Mouse (Mus musculus): ENCODE results near the gene Yif1a. TPM values are rescaled to one million over a fixed set of nuclear protein-coding genes. Genes with fewer than 3 reads are reported as not detected.

Yif1a gene
- polyA plus RNA-seq (2012; rRNA removed) = 29.3 and 37.2 TPM in 2 replicates

DNA sequence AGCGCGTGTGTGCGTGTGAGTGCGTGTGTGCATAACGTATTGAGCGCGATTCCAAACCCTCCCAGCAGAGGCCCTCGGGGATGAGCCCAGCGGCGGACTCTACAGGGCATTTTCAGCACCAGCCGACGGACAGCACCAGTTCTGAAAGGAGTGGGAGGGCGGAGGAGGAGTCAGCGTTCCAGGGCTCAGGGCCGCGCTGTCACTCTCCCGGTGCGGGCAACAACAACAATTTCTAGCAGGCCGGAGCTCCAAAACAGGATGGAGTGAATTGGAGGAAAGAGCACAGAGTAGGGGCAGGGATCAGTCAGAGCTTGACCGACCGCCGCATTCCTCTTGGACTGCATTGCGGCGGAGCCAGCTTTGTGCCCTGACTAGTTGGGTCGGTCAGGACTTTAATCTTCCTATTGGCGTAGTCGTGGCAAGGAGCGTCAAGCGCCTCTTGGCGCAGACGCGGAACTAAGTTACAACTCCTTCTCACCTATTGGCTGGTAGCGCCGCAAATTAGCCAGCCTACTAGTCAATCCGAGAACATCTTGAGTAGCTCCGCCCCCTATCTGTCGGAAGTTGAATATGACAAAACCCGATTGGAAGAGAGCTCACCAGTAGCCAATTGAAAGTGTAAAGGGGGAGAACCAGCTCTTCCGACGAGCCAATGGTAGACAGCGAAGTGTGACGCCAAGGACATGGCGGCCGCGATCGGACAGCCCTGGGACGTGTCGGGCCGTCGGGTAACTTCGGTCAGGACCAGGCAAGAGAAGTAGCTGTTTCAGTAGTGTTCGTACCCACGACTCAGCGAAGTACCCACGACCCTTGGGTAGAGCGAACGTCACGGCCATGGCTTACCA is at the start of gene Yif1a:
Yif1a (plus strand) TSS at position 655 of the 845 bp plus-strand sequence.

DNA sequence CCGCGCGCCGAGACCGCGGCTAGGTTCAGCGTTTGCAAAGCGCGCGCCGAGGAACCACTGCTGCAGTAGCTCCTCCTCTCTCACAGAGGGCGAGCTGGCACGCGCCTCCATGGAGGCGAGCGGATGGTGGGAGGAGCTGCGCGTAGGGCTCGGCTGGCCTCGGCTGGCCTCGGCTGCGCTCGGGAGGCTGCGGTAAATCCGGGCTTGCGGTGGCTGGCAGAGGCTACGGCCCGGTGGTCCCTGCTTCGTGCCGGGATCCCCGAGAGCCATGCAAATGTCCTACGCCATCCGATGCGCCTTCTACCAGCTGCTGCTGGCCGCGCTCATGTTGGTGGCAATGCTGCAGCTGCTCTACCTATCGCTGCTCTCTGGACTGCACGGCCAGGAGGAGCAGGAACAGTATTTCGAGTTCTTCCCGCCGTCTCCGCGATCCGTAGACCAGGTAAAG is 49.6 kb upstream of the Yif1a start, which contains the start of the genes B4gat1 and AC124502.3:
B4gat1 (plus strand) TSS at position 118 of the 448 bp plus-strand sequence.
AC124502.3 (plus strand) TSS at position 183 of the 448 bp plus-strand sequence.

DNA sequence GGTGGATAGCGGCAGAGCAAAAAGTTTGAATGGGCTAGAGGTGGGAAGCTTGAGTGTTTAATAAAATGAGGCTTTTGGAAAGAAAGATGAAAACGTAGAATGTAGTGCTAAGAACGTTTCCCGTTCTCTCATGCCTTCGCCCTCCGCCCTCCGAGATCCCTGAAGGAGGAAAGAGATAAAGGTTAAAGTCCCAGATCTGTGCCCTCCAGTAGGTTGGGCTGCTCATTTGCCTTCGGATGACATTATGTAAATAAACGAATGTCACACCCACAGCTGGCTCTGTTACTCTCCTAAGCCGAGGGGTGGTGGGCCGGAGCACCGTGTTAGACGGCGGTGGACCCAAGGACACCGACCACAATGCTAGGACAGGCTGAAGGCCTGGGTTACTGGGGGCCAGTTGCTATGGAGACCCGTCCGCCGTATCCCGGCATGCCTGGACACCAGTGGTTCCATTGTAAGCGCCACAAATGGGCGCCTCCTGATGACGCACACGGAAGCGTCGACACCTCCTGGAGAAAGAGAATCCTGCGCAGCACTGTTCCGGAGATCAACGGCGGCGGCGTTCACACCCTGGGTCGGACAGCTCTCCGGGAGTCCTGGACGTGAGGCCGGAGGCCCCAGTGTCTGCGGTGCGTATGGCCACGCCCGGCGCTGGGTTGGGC is 47.3 kb upstream of the Yif1a start, which contains the start of gene Brms1:
Brms1 (plus strand) TSS at position 493 of the 662 bp plus-strand sequence.

DNA sequence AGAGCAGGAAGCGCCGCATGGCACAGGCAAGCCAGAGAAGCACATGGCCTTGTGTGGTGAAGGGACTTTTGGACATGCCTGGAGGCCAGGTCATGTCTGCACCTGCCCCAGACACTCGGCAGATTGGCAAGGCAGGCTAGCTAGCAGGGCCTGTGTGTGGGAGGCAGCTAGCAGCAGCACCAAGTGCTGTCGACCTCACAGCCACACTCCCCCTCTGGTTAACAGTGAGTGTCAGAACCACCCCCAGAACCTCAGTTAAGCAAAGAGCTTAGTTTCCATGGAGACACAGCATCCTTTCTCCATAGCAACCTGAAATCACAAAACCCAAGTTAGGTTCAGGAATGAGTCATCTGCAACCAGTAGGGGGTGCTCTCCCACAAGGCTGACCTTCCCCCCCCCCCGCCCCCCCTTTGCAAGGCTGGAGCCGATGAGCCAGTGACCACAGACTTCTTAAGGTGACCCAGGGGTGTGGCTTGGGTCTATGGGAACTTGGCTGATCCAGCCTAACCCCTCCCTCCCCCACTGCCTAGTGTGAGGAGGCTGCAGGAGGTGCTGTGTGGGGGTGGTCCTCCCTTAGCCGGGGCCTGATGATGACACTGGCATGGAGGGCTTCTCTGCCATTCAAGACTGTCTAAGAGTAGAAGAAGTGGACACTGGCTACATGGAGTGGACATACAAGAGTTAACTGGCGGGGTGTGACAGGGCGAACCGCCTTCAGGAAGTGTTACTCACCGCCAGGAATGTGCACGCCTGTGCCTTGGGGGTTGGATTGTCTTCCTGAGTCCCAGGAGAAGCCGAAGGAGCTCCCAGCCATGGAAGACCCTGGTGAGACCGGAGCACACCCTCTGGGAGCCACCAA is 38.1 kb upstream of the Yif1a start, which contains the start of gene Rin1:
Rin1 (plus strand) TSS at position 435 of the 859 bp plus-strand sequence.

DNA sequence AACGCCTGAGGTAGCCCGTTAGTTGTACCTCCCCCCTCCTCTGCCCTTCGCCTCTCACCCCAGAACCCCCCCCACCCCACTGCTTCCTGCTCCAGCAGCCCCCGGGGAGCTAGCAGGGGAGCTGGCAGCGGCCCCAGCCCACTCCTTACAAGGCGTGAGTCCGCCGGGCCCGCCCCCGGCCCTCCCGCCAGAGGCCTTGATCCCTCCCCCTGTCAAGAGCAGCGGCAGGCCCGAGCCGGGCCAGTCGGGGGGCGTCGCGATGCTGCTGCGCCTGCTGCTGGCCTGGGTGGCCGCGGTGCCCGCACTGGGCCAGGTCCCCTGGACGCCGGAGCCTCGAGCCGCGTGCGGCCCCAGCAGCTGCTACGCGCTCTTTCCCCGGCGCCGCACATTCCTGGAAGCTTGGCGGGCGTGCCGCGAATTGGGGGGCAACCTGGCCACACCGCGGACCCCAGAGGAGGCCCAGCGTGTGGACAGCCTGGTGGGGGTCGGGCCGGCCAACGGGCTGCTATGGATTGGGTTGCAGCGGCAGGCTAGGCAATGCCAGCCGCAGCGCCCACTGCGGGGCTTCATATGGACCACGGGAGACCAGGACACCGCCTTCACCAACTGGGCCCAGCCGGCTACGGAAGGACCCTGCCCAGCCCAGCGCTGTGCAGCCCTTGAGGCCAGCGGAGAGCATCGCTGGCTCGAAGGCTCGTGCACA is 20.3 kb upstream of the Yif1a start, which contains the start of gene Cd248:
Cd248 (plus strand) TSS at position 212 of the 703 bp plus-strand sequence.

DNA sequence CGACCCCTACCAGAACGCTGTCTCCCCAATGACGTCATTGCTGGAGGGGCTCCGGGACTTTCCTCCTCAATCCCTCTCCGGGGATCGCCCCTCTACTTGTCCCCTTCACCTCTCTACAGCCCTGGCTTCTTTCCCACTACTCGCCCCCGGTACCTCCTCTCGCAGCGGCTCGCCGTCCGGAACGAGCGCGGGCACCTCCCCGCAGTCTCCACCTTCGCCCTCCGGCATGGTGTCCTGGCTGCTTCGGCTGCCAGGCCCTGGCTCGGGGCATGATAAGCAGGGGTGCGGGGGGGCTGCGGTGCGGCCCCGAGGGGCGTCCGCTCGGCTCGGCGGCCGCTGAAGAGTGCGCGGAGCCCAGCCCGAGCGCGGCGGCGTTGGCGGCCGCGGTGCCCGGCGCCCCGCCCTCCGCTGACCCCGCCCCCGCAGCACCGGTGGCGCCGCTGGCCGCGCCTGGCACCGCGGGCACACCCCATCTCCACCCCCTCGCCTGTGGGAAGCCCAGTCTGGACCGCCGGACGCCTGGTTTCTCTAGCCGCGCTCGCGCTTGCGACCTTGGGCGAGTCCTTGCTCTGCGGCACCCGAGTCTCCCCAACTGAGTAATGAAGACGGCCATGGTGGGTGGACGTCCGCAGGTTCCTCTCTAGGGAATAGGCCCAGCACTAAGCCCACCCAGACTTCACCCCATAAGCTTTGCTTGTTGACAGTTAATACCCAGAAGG is 3.0 kb upstream of the Yif1a start, which contains the start of gene Tmem151a:
Tmem151a (minus strand) TSS at position 387 of the 719 bp plus-strand sequence.

DNA sequence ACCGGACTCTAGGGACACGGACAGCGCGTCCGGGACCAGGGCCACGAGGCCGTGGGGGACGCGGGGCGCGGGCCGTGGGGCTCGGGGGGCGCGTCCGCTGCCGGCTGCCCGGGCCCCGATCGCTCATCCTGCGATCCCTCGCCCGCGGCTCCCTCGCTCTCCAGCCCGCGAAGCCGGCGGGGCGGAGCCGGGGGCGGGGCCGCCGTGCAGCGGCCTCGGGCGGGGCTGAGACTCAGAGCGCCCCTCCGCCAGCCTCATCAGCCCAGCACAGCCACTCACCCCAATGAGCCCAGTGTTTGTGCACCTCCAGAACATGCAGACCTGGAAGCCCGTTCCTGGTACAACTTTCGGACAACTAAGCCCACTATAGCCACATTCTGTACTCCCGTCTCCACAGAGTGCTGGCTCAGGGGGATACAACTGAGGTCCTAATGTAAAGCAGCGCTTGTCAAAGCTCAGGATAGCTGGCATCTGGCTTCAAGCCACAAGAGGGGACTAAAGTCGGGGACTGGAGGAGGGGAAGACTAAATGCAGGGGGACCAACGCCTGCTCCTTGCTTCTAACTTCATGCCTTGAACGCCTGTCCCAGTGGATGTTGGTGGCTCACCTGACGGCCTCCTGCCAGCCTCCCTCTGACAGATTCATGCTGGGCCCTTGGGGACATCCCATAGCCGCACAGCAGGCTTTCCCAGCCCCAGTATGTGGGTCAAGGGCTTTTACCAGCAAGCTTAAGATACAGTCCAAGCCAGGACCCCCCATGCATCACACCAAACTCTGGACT is 10.2 kb downstream of the Yif1a start, which contains the start of gene Cnih2:
Cnih2 (minus strand) TSS at position 159 of the 781 bp plus-strand sequence.

DNA sequence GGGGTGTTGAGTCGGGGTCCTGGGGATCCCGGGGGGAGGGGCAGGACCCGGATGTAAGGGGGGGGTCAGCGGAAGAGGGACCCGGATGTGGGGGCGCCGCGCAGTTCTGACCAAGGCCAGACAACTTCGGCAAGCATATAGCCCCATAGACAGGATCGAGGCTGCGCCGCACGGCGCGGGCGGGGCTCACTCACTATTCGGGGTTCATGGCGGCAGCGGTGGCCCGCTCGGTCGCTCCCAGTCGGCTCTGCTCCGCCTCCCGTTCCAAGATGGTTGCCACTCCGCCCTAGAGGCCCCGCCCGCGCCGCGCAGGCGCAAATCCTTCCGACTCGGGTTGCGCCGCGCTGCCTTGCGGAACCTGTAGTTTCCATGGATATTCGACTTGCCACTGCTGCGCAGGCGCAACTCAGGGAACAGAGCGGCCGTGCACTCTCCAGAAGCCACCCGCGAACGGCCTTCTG is 18.4 kb downstream of the Yif1a start, which contains the start of gene Rab1b:
Rab1b (minus strand) TSS at position 342 of the 461 bp plus-strand sequence.

DNA sequence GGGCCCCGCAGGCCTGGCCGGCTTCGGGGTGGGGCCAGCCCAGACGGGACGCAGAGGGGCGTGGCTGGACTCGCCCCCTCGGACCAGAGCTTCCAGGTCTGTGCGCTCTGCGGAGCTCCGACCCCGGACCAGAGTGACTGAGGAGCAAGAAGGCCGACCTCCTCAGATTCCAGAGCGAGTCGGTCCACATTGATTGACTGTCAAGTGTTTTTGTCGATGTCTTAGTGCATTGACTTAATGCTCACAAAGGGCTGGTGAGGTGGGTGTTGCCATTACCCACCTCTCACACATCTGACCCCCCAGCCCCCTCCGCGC is 30.0 kb downstream of the Yif1a start, which contains the start of gene Klc2:
Klc2 (minus strand) TSS at position 177 of the 315 bp plus-strand sequence.

Other genes with a start within 250 kb of the Yif1a start
- gene Ccs, start 249.2 kb upstream of the Yif1a start, polyA plus RNA-seq (2012; rRNA removed) = 38.2 and 41.7 TPM in 2 replicates
- 0.01 TPM in 1 of 2 replicates, not detected in the other for gene Ccdc87, start 249.2 kb upstream of the Yif1a start, polyA plus RNA-seq (2012; rRNA removed)
- gene Ctsf, start 233.4 kb upstream of the Yif1a start, polyA plus RNA-seq (2012; rRNA removed) = 20.1 and 21.8 TPM in 2 replicates
- gene Actn3, start 210.6 kb upstream of the Yif1a start, polyA plus RNA-seq (2012; rRNA removed) = 0.31 and 0.43 TPM in 2 replicates
- 14.7 and 16.8 TPM in 2 replicates for gene Zdhhc24, start 209.9 kb upstream of the Yif1a start, polyA plus RNA-seq (2012; rRNA removed)
- 0.98 and 1.1 TPM in 2 replicates for gene Bbs1, start 181.9 kb upstream of the Yif1a start, polyA plus RNA-seq (2012; rRNA removed)
- gene Dpp3, start 160.3 kb upstream of the Yif1a start, polyA plus RNA-seq (2012; rRNA removed) = 27.2 and 27.5 TPM in 2 replicates
- gene Peli3, start 145.4 kb upstream of the Yif1a start, polyA plus RNA-seq (2012; rRNA removed) = 0.05 and 0.09 TPM in 2 replicates
- 33.6 and 36.8 TPM in 2 replicates for gene Mrpl11, start 126.4 kb upstream of the Yif1a start, polyA plus RNA-seq (2012; rRNA removed)
- gene Npas4, start 98.2 kb upstream of the Yif1a start, polyA plus RNA-seq (2012; rRNA removed) = 0.09 TPM in 2 replicates
- gene Slc29a2, start 64.7 kb upstream of the Yif1a start, polyA plus RNA-seq (2012; rRNA removed) = 2.1 and 2.6 TPM in 2 replicates
- gene B4gat1, start 49.7 kb upstream of the Yif1a start, polyA plus RNA-seq (2012; rRNA removed) = 2.6 and 3.7 TPM in 2 replicates
- 0.69 and 1.0 TPM in 2 replicates for gene AC124502.3, start 49.6 kb upstream of the Yif1a start, polyA plus RNA-seq (2012; rRNA removed)
- 19.9 and 20.8 TPM in 2 replicates for gene Brms1, start 47.2 kb upstream of the Yif1a start, polyA plus RNA-seq (2012; rRNA removed)
- gene Rin1, start 38.1 kb upstream of the Yif1a start, polyA plus RNA-seq (2012; rRNA removed) = 0.26 and 0.45 TPM in 2 replicates
- 1.4 and 2.4 TPM in 2 replicates for gene Cd248, start 20.5 kb upstream of the Yif1a start, polyA plus RNA-seq (2012; rRNA removed)
- gene Tmem151a, start 3.0 kb upstream of the Yif1a start, polyA plus RNA-seq (2012; rRNA removed) = 0.13 and 0.29 TPM in 2 replicates
- gene Cnih2, start 10.0 kb downstream of the Yif1a start, polyA plus RNA-seq (2012; rRNA removed) = 0.61 and 0.62 TPM in 2 replicates
- gene Rab1b, start 18.5 kb downstream of the Yif1a start, polyA plus RNA-seq (2012; rRNA removed) = 44.3 and 53.0 TPM in 2 replicates
- gene Klc2, start 30.0 kb downstream of the Yif1a start, polyA plus RNA-seq (2012; rRNA removed) = 2.6 and 2.8 TPM in 2 replicates
- gene Pacs1, start 184.6 kb downstream of the Yif1a start, polyA plus RNA-seq (2012; rRNA removed) = 8.0 and 8.3 TPM in 2 replicates
- gene Sf3b2, start 206.9 kb downstream of the Yif1a start, polyA plus RNA-seq (2012; rRNA removed) = 56.0 and 58.5 TPM in 2 replicates
- 0.03 and 0.08 TPM in 2 replicates for gene Gal3st3, start 209.8 kb downstream of the Yif1a start, polyA plus RNA-seq (2012; rRNA removed)
- gene Catsper1, start 247.2 kb downstream of the Yif1a start, polyA plus RNA-seq (2012; rRNA removed) = not detected in 2 replicates

All from liver, embryonic 14 days (tissue).